Mouse (Mus musculus) urinary bladder, postnatal 25 days (tissue): ENCODE results near the gene Hmgcs1.
A peak's percentile ranks its signal among the peaks of the same experiment; 100 is the strongest.

ENCODE experiments used
- DNase-seq: peaks from one replicate; pipeline ENCODE4 v3.0.0; 2022; ENCODE audit warnings: low spot score

The Hmgcs1 gene

GRCm38 (mm10) chr13:119753859-119754634, 63.9 kb downstream of the Hmgcs1 start:
- no peak for DNase-seq

- no peak for DNase-seq
These were observed 64.4 kb downstream of the Hmgcs1 start for GRCm38 (mm10) chr13:119754635-119755020.

GRCm38 (mm10) chr13:119755141-119755547, 65.0 kb downstream of the Hmgcs1 start:
- DNase-seq, result no peak

- peak; percentile 59 for DNase-seq
These were observed 65.7 kb downstream of the Hmgcs1 start, which contains the start of gene Nim1k for GRCm38 (mm10) chr13:119755681-119756471. TSS of gene Nim1k (minus strand) at chr13:119755882.

- no peak for DNase-seq
These were observed 66.7 kb downstream of the Hmgcs1 start for GRCm38 (mm10) chr13:119756831-119757230.
